Mouse (Mus musculus) kidney, embryonic 15.5 days (tissue): ENCODE measurements around the gene Mrpl45. TPM values are rescaled to one million over a fixed set of nuclear protein-coding genes. Genes with fewer than 3 reads are reported as not detected.

Source experiments
- ATAC-seq: fragments of 200-750 bp; cut with Nextera tagmentation; replicated peaks from 2 replicates; pipeline ENCODE4 v1.8.0; 2017; ENCODE audit warnings: moderate TSS enrichment; ENCODE audit not compliant: low FRiP score
- H3K27ac ChIP-seq: fragments of 300-500 bp; sonication (generic); 2 replicates; pipeline ENCODE4 v1.5.1; 2015; ENCODE audit warnings: mild to moderate bottlenecking, inconsistent platforms
- H3K27me3 ChIP-seq: fragments of 300-500 bp; sonication (generic); 2 replicates; pipeline ENCODE4 v1.6.1; 2015; ENCODE audit warnings: inconsistent platforms
- H3K36me3 ChIP-seq: fragments of 300-500 bp; sonication (generic); 2 replicates; pipeline ENCODE4 v1.6.1; 2015; ENCODE audit warnings: inconsistent platforms
- H3K4me1 ChIP-seq: fragments of 300-500 bp; sonication (generic); 2 replicates; pipeline ENCODE4 v1.6.1; 2015; ENCODE audit warnings: inconsistent platforms
- H3K4me2 ChIP-seq: fragments of 300-500 bp; sonication (generic); 2 replicates; pipeline ENCODE4 v1.6.1; 2015; ENCODE audit warnings: moderate library complexity, mild to moderate bottlenecking, inconsistent platforms
- H3K4me3 ChIP-seq: fragments of 300-500 bp; sonication (generic); replicated peaks from 2 replicates; pipeline ENCODE4 v1.5.1; 2015; ENCODE audit warnings: mild to moderate bottlenecking, inconsistent platforms
- H3K9ac ChIP-seq: fragments of 300-500 bp; sonication (generic); 2 replicates; pipeline ENCODE4 v1.6.1; 2015; ENCODE audit warnings: mild to moderate bottlenecking, inconsistent platforms
- H3K9me3 ChIP-seq: fragments of 300-500 bp; sonication (generic); replicated peaks from 2 replicates; pipeline ENCODE4 v1.6.1; 2016; ENCODE audit warnings: inconsistent platforms
- WGBS: fragments of 180-500 bp; shearing (Covaris S2); methylation state at CpG from one replicate; pipeline ENCODE4 v1.1.7; 2015; ENCODE audit warnings: mixed read lengths; 5-methylcytosine and 5-hydroxymethylcytosine counted together
- polyA plus RNA-seq: library from polyadenylated mRNA; unstranded; fragments of >200 nt; fragmentation: Nextera tagmentation; extraction: Ambion mirVana; gene quantifications from 2 replicates; pipeline ENCODE4 v1.2.1, GENCODE M21; 2015

The Mrpl45 gene
- polyA plus RNA-seq, 1 experiment from 2014 or later = 52.4 TPM

GRCm38 (mm10) chr11:97280216-97280861 lies 35.2 kb upstream of the Mrpl45 start, which contains the start of gene Npepps:
Gene Npepps, minus strand, starts transcription at chr11:97280638.
- peak within 1 kb of the TSS; percentile 99 for H3K4me3 ChIP-seq
- peak within 1 kb of the TSS; percentile 100 for H3K9ac ChIP-seq
- peaks cover 21% of the 10 kb centered on the region for H3K4me1 ChIP-seq
- under 1% methylated on average over 50 of the region's 83 CpGs for whole genome bisulfite sequencing
- ATAC-seq = peak; percentile 79
- H3K9me3 ChIP-seq = no peaks in the 10 kb centered on the region
- H3K4me2 ChIP-seq = peak within 1 kb of the TSS; percentile 68
- H3K27ac ChIP-seq = peak within 1 kb of the TSS; percentile 97
- no peaks in the 10 kb centered on the region for H3K27me3 ChIP-seq
- H3K36me3 ChIP-seq = no peaks in the 10 kb centered on the region

- no peak for ATAC-seq
These were observed 33.3 kb upstream of the Mrpl45 start for GRCm38 (mm10) chr11:97282179-97282578.

GRCm38 (mm10) chr11:97284854-97285253 lies 30.7 kb upstream of the Mrpl45 start:
- H3K4me2 ChIP-seq = no peak overlapping the region
- WGBS = 85% methylated on average over 4 of the region's 4 CpGs
- H3K4me1 ChIP-seq = peaks cover 8% of the 10 kb centered on the region
- H3K4me3 ChIP-seq = no peak overlapping the region
- H3K27ac ChIP-seq = no peak overlapping the region
- no peaks in the 10 kb centered on the region for H3K9me3 ChIP-seq
- H3K27me3 ChIP-seq = no peaks in the 10 kb centered on the region
- no peak overlapping the region for H3K9ac ChIP-seq
- ATAC-seq = no peak
- no peaks in the 10 kb centered on the region for H3K36me3 ChIP-seq

More at GRCm38 (mm10) chr11:97282179-97282578, 33.3 kb upstream of the Mrpl45 start:
- Histone ChIP-seq H3K4me3 (no peak overlapping the region), H3K27ac (no peak overlapping the region), H3K4me2 (no peak overlapping the region), H3K4me1 (peaks cover 23% of the 10 kb centered on the region), H3K36me3 (no peaks in the 10 kb centered on the region), H3K9ac (no peak overlapping the region), H3K27me3 (no peaks in the 10 kb centered on the region), H3K9me3 (no peaks in the 10 kb centered on the region)
- 84% methylated on average over 6 of the region's 6 CpGs for WGBS

GRCm38 (mm10) chr11:97285852-97286775 lies 29.4 kb upstream of the Mrpl45 start:
- 0 out of 2 replicates have a peak overlapping the region, but pooled peaks have one; percentile 32 for H3K27ac ChIP-seq
- no peak overlapping the region for H3K9ac ChIP-seq
- H3K4me3 ChIP-seq = no peak overlapping the region
- H3K27me3 ChIP-seq = no peaks in the 10 kb centered on the region
- H3K4me2 ChIP-seq = no peak overlapping the region
- ATAC-seq = no peak
- 66% methylated on average over 9 of the region's 9 CpGs for WGBS
- H3K9me3 ChIP-seq = no peaks in the 10 kb centered on the region
- no peaks in the 10 kb centered on the region for H3K36me3 ChIP-seq
- H3K4me1 ChIP-seq = peaks cover 8% of the 10 kb centered on the region

GRCm38 (mm10) chr11:97286973-97287372 lies 28.5 kb upstream of the Mrpl45 start:
- Histone ChIP-seq H3K9me3 (no peaks in the 10 kb centered on the region), H3K9ac (no peak overlapping the region), H3K27ac (no peak overlapping the region), H3K27me3 (no peaks in the 10 kb centered on the region), H3K4me3 (no peak overlapping the region), H3K4me2 (no peak overlapping the region), H3K36me3 (no peaks in the 10 kb centered on the region), H3K4me1 (peaks cover 8% of the 10 kb centered on the region)
- WGBS = 50% methylated on average over 6 of the region's 6 CpGs
- ATAC-seq = no peak

GRCm38 (mm10) chr11:97287643-97288042 lies 27.9 kb upstream of the Mrpl45 start:
- no peak overlapping the region for H3K27ac ChIP-seq
- peaks cover 8% of the 10 kb centered on the region for H3K4me1 ChIP-seq
- H3K4me3 ChIP-seq = no peak overlapping the region
- ATAC-seq = no peak
- H3K9me3 ChIP-seq = no peaks in the 10 kb centered on the region
- no peak overlapping the region for H3K4me2 ChIP-seq
- H3K9ac ChIP-seq = no peak overlapping the region
- no peaks in the 10 kb centered on the region for H3K27me3 ChIP-seq
- H3K36me3 ChIP-seq = no peaks in the 10 kb centered on the region

- no peak overlapping the region for H3K4me2 ChIP-seq
- 51% methylated on average over 12 of the region's 12 CpGs for WGBS
- no peak for ATAC-seq
- no peak overlapping the region for H3K9ac ChIP-seq
- H3K36me3 ChIP-seq = no peaks in the 10 kb centered on the region
- peaks cover 8% of the 10 kb centered on the region for H3K4me1 ChIP-seq
- no peaks in the 10 kb centered on the region for H3K27me3 ChIP-seq
- H3K27ac ChIP-seq = no peak overlapping the region
- H3K4me3 ChIP-seq = no peak overlapping the region
- no peaks in the 10 kb centered on the region for H3K9me3 ChIP-seq
These were observed 26.0 kb upstream of the Mrpl45 start for GRCm38 (mm10) chr11:97289276-97290230.

GRCm38 (mm10) chr11:97292731-97293130 lies 22.8 kb upstream of the Mrpl45 start:
- Histone ChIP-seq H3K36me3 (no peaks in the 10 kb centered on the region), H3K9ac (no peak overlapping the region), H3K4me1 (no peaks in the 10 kb centered on the region), H3K4me3 (no peak overlapping the region), H3K4me2 (no peak overlapping the region), H3K27ac (no peak overlapping the region), H3K9me3 (no peaks in the 10 kb centered on the region), H3K27me3 (no peaks in the 10 kb centered on the region)
- 90% methylated on average over 1 of the region's 1 CpGs for WGBS
- ATAC-seq = no peak

GRCm38 (mm10) chr11:97296542-97296941 lies 19.0 kb upstream of the Mrpl45 start:
- no peaks in the 10 kb centered on the region for H3K9me3 ChIP-seq
- no peaks in the 10 kb centered on the region for H3K36me3 ChIP-seq
- H3K27ac ChIP-seq = no peak overlapping the region
- no peak overlapping the region for H3K4me3 ChIP-seq
- H3K4me2 ChIP-seq = no peak overlapping the region
- H3K9ac ChIP-seq = no peak overlapping the region
- no peak for ATAC-seq
- H3K4me1 ChIP-seq = no peaks in the 10 kb centered on the region; the same call in 1 of the 2 replicates
- H3K27me3 ChIP-seq = no peaks in the 10 kb centered on the region
- WGBS = 89% methylated on average over 3 of the region's 4 CpGs

GRCm38 (mm10) chr11:97299939-97300338 lies 15.6 kb upstream of the Mrpl45 start:
- no peak overlapping the region for H3K4me3 ChIP-seq
- H3K4me1 ChIP-seq = peaks cover 4% of the 10 kb centered on the region; the same call in 1 of the 2 replicates
- H3K9ac ChIP-seq = no peak overlapping the region
- no peaks in the 10 kb centered on the region for H3K27me3 ChIP-seq
- H3K27ac ChIP-seq = no peak overlapping the region
- H3K36me3 ChIP-seq = no peaks in the 10 kb centered on the region
- ATAC-seq = no peak
- no peaks in the 10 kb centered on the region for H3K9me3 ChIP-seq
- no peak overlapping the region for H3K4me2 ChIP-seq
- 87% methylated on average over 2 of the region's 2 CpGs for WGBS

GRCm38 (mm10) chr11:97301406-97301805 lies 14.1 kb upstream of the Mrpl45 start:
- Histone ChIP-seq H3K27ac (no peak overlapping the region), H3K4me2 (no peak overlapping the region), H3K4me1 (peaks cover 4% of the 10 kb centered on the region; the same call in 1 of the 2 replicates), H3K27me3 (no peaks in the 10 kb centered on the region), H3K4me3 (no peak overlapping the region), H3K36me3 (no peaks in the 10 kb centered on the region), H3K9me3 (no peaks in the 10 kb centered on the region), H3K9ac (no peak overlapping the region)
- no peak for ATAC-seq
- 84% methylated on average over 16 of the region's 16 CpGs for WGBS
